Mouse (Mus musculus): ENCODE results near the gene Tlk1.

Gene Tlk1

DNA sequence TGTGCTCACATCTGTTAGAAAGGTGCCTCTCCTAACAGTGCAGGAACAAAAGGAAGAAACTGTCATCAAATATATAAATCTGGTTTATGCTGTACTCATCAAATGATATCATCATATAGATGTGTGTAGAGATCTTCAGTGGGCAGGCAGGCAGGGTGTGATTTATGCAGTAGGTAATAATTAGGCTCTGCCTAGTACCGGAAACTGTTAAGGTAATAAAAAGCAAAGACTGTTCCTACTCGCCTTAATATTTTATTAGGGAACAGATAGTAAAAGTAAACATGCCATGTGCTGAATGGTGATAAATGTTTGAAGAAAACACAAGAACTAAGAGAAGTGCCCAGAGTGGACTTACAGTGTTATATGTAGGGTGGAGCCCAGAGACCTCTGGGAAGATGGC lies 143.2 kb downstream of the Tlk1 start:
- no peak for DNase-seq

DNA sequence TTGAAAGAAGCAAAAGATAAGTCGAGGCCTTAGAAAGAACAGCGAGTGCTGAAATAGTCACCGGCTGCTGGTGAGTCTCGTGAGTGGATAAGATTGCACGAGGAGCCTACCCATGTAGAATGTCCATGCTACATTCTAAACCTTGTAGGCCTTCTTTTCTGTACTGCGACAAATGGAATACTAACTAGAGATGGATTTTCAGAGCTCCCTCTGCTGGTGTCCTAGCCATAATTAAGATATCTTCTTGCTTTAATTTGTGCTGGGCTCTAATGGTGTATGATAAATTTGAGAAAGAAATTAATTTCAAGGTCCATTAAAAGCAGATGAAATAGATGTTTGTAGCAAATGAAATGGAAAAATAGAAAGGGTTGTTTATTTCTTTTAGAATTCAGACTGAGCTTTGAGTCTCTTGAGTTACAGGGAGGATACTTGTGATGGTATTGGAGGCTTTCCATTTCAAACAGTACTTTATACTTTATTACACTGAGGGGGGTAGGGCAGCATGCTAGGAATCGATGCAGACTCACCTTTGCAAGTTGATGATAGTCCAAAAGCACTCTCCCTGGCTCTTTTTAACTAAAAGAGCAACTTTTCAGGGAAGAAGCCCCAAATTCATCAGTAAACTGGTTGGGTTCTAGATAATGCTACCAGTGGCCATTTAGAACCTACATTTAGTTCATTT lies 151.9 kb downstream of the Tlk1 start:
- DNase-seq, result peak in 1 of 2 experiments; percentile 14

GRCm38 (mm10) chr2:70672476-70672875 lies 153.1 kb downstream of the Tlk1 start:
- DNase-seq, result no peak

DNA sequence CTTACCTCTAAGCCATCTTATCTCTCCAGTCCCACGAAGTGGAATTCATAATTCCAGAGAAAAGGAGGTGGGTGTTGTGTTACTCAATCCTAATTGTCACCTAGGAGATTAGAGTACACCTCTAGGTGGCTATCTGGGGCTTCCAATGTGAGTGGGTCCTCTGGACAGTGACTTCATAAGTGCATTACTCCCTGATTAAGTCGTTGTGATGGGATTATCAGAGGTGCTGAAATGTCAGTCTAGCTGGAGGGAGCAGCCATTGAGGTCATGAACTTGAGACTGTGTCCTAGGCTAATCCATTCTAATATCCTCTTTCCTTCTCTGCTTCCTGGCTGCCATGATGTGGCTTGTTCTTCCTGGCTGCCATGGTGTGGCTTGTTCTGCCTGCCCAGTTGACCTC lies 155.6 kb downstream of the Tlk1 start:
- DNase-seq, result no peak

DNA sequence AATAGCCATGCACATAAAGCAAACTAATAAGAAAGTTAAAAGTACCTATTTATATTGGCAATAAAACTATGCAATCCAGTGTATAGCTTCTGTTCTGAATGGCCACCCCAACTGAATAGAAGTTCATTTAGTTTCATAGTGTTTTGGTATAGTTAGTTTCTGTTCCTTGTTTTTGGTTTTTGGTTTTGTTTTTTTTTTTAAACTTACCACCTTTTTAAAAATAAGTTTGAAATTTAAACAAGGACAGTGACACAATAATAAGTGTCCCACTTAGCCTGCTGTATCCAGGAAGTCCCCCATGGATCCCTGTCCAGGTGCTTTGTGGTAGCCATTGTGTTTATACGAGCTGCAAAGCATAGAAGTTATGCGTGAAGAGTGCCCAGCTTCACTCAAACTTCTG lies 156.3 kb downstream of the Tlk1 start:
- no peak for DNase-seq

DNA sequence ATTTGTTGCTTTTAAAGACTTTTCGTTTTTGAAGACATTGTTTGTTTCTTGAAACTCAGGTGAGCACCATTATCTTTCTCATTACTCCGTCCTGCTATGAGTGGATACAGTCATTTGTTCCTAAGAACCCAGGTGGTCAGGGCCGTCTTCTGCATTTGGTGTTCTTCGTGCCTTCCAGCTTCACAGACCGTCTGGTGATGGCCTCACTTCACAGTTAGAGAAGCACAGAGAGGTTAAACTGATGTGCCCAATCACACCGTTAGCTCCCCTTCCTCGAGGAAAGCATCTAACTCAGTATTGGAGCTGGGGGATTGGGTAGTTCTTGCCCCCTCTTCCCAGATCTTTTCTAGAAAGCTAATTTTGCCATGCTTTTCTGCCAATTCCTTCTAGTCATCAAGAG lies 158.5 kb downstream of the Tlk1 start:
- DNase-seq, result no peak

DNA sequence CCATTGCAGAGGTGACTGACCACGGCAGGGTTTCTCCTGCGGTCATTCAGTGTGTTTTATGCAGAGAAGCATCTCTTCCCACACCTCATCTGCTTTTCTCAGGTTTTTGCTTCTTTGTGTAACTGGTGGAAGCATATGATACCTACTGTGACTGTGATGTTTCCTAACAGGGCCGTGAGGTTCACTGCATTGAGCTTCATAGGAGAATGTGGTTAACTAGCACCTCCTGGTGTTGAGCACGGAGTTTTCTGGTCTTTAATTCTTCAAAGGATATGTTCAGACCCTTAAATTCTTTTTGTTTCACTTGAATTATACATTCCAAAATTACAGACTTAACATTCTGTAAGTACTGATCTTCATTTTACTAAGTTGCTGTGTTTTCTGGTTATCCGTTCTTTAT lies 161.8 kb downstream of the Tlk1 start:
- no peak for DNase-seq
